Mouse (Mus musculus) thymus, adult 2 months (tissue): Measurements from ENCODE around the gene Capn9. TPM values are rescaled to one million over a fixed set of nuclear protein-coding genes. Genes with fewer than 3 reads are reported as not detected.

ENCODE experiments used
- DNase-seq: peaks from one replicate; pipeline ENCODE4 v3.0.0; 2021
- H3K27ac ChIP-seq: fragments of 200-500 bp; 2 replicates; pipeline ENCODE4 v1.5.1; 2012; ENCODE audit warnings: low read length, control low read depth; ENCODE audit not compliant: control insufficient read depth, insufficient read depth
- H3K27me3 ChIP-seq: fragments of 200-500 bp; 2 replicates; pipeline ENCODE4 v1.6.1; 2012; ENCODE audit warnings: mild to moderate bottlenecking, low read length, moderate library complexity, mixed read lengths; ENCODE audit not compliant: control insufficient read depth, insufficient read depth
- H3K36me3 ChIP-seq: fragments of 200-500 bp; 2 replicates; pipeline ENCODE4 v1.6.1; 2012; ENCODE audit warnings: mild to moderate bottlenecking, low read length, moderate library complexity; ENCODE audit not compliant: control insufficient read depth, insufficient read depth
- H3K4me1 ChIP-seq: fragments of 200-500 bp; replicated peaks from 2 replicates; pipeline ENCODE4 v1.6.1; 2012; ENCODE audit warnings: low read length; ENCODE audit not compliant: control insufficient read depth, insufficient read depth
- H3K4me3 ChIP-seq: fragments of 200-500 bp; 2 replicates; pipeline ENCODE4 v1.5.1; 2012; ENCODE audit warnings: mild to moderate bottlenecking, low read length, control low read depth, moderate library complexity; ENCODE audit not compliant: control insufficient read depth, insufficient read depth
- CTCF ChIP-seq: fragments of 200-500 bp; IDR thresholded peaks from 2 replicates; pipeline ENCODE4 v1.5.1; 2012; ENCODE audit warnings: mild to moderate bottlenecking, control low read depth, low read length, moderate library complexity, borderline replicate concordance; ENCODE audit not compliant: control insufficient read depth, poor library complexity, insufficient read depth; ENCODE audit errors: extremely low read depth
- POLR2A ChIP-seq: fragments of 200-500 bp; IDR thresholded peaks from 2 replicates; pipeline ENCODE4 v1.6.1; 2012; ENCODE audit warnings: mild to moderate bottlenecking, low read length, control low read depth, moderate library complexity; ENCODE audit not compliant: control insufficient read depth, poor library complexity, insufficient read depth; ENCODE audit errors: extremely low read depth
- WGBS: fragments of 180-500 bp; shearing (Covaris S2); methylation state at CpG from one replicate; pipeline ENCODE4 v1.1.7; 2018; 5-methylcytosine and 5-hydroxymethylcytosine counted together
- polyA plus RNA-seq: library from polyadenylated mRNA; depleted of rRNA; stranded (reverse); fragments of >200 nt; gene quantifications from 2 replicates; pipeline ENCODE4 v1.2.3, GENCODE M21; 2012

Gene Capn9
- polyA plus RNA-seq, 1 experiment, result 0.13 TPM

GRCm38 (mm10) chr8:124585718-124586425 lies 10.0 kb downstream of the Capn9 start:
- Histone ChIP-seq H3K4me1 (peaks cover 21% of the 10 kb centered on the region), H3K27ac (peak overlapping the region; percentile 66), H3K4me3 (no peak overlapping the region), H3K27me3 (no peaks in the 10 kb centered on the region), H3K36me3 (no peaks in the 10 kb centered on the region)
- WGBS, result 33% methylated on average over 3 of the region's 3 CpGs
- TF ChIP-seq CTCF, result no peak
- no peak for TF ChIP-seq POLR2A
- peak; percentile 26 for DNase-seq

- no peak for DNase-seq
- Histone ChIP-seq H3K4me3 (no peak overlapping the region), H3K36me3 (no peaks in the 10 kb centered on the region), H3K27ac (peak overlapping the region; percentile 65; the same call in 1 of the 2 replicates), H3K27me3 (no peaks in the 10 kb centered on the region), H3K4me1 (peaks cover 21% of the 10 kb centered on the region)
- WGBS, result 94% methylated on average over 2 of the region's 2 CpGs
- TF ChIP-seq CTCF, result no peak
- no peak for TF ChIP-seq POLR2A
Observed at GRCm38 (mm10) chr8:124586556-124586955, 10.6 kb downstream of the Capn9 start.

- Histone ChIP-seq H3K27me3 (no peaks in the 10 kb centered on the region), H3K27ac (no peak overlapping the region), H3K4me1 (peaks cover 21% of the 10 kb centered on the region), H3K36me3 (no peaks in the 10 kb centered on the region), H3K4me3 (no peak overlapping the region)
- no peak for TF ChIP-seq POLR2A
- no peak for TF ChIP-seq CTCF
- WGBS, result 89% methylated on average over 4 of the region's 4 CpGs
- DNase-seq, result no peak
Observed at GRCm38 (mm10) chr8:124589393-124589792, 13.5 kb downstream of the Capn9 start.

- Histone ChIP-seq H3K4me1 (no peaks in the 10 kb centered on the region), H3K27me3 (no peaks in the 10 kb centered on the region), H3K27ac (no peak overlapping the region), H3K4me3 (no peak overlapping the region), H3K36me3 (no peaks in the 10 kb centered on the region)
- no peak for TF ChIP-seq POLR2A
- 0 out of 2 replicates have a peak, but pooled peaks have one; percentile 39 for TF ChIP-seq CTCF
- WGBS, result 68% methylated on average over 5 of the region's 5 CpGs
- peak; percentile 11 for DNase-seq
Observed at GRCm38 (mm10) chr8:124604066-124604465, 28.2 kb downstream of the Capn9 start.

GRCm38 (mm10) chr8:124608239-124608971 lies 32.5 kb downstream of the Capn9 start:
- TF ChIP-seq CTCF (peak; percentile 50; the same call in 1 of the 2 replicates), POLR2A (no peak)
- no peak overlapping the region for H3K4me3 ChIP-seq
- no peaks in the 10 kb centered on the region for H3K27me3 ChIP-seq
- peak; percentile 29 for DNase-seq
- H3K4me1 ChIP-seq, result no peaks in the 10 kb centered on the region
- H3K27ac ChIP-seq, result no peak overlapping the region
- H3K36me3 ChIP-seq, result no peaks in the 10 kb centered on the region
- WGBS, result 67% methylated on average over 13 of the region's 13 CpGs

GRCm38 (mm10) chr8:124608972-124609353 lies 33.1 kb downstream of the Capn9 start:
- H3K27ac ChIP-seq, result no peak overlapping the region
- H3K27me3 ChIP-seq, result no peaks in the 10 kb centered on the region
- 68% methylated on average over 9 of the region's 9 CpGs for WGBS
- TF ChIP-seq CTCF (no peak), POLR2A (no peak)
- no peaks in the 10 kb centered on the region for H3K36me3 ChIP-seq
- no peak overlapping the region for H3K4me3 ChIP-seq
- no peak for DNase-seq
- no peaks in the 10 kb centered on the region for H3K4me1 ChIP-seq
